Comparison of ENCODE assay signal across 13 mouse cellular contexts in genomic region chr8:91444636-91445410, GRCm38 (mm10).
DNase-seq lines count a peak whose midpoint lies in the region; ATAC-seq and TF ChIP-seq lines count a peak whose summit lies in the region.
"Had no signal": no experiment of that assay in that cellular context is flagged by ENCODE, and none has a peak within 500 bp of the region (broad histone marks: within the 10 kb centered on the region; RNA-seq: fewer than 3 reads in every experiment).

No protein-coding gene starts in this region.

- H3K27ac ChIP-seq in stomach, embryonic 14.5 days (ENCODE audit: low read length): peak overlapping the region; percentile 3; the same call in 1 of the 2 replicates
- no peak overlapping the region for H3K27ac ChIP-seq in stomach, postnatal 0 days (replicated peaks)
- H3K27ac ChIP-seq in embryonic facial prominence, embryonic 15.5 days (replicated peaks): 0 out of 2 replicates have a peak overlapping the region, but pooled peaks have one; percentile 45
- H3K27ac ChIP-seq: hindbrain, embryonic 15.5 days; liver, embryonic 13.5 days had no signal

- ATAC-seq in stomach, embryonic 14.5 days (ENCODE audit: insufficient number of reproducible peaks, insufficient read depth, low FRiP score, low read depth): no peak
- no peak for ATAC-seq in stomach, postnatal 0 days (ENCODE audit: low FRiP score, low TSS enrichment)
- ATAC-seq in embryonic facial prominence, embryonic 15.5 days (ENCODE audit: insufficient number of reproducible peaks, low FRiP score, low TSS enrichment, low read depth): no peak
- ATAC-seq: activated CD4-positive, CD25-positive, alpha-beta regulatory T cell, adult 4 months had no signal

- H3K27me3 ChIP-seq in stomach, embryonic 14.5 days (ENCODE audit: control insufficient read depth, insufficient read depth, low read length): no peaks in the 10 kb centered on the region
- H3K27me3 ChIP-seq in stomach, postnatal 0 days (ENCODE audit: control insufficient read depth, insufficient read depth, low read length): no peaks in the 10 kb centered on the region
- no peaks in the 10 kb centered on the region for H3K27me3 ChIP-seq in embryonic facial prominence, embryonic 15.5 days
- H3K27me3 ChIP-seq: hindbrain, embryonic 15.5 days; liver, embryonic 13.5 days had no signal

- no peak overlapping the region for H3K4me2 ChIP-seq in stomach, embryonic 14.5 days (replicated peaks; ENCODE audit: low read depth, low read length)
- no peak overlapping the region for H3K4me2 ChIP-seq in stomach, postnatal 0 days (replicated peaks; ENCODE audit: low read depth)
- H3K4me2 ChIP-seq in embryonic facial prominence, embryonic 15.5 days (replicated peaks): no peak overlapping the region
- H3K4me2 ChIP-seq: hindbrain, embryonic 15.5 days; liver, embryonic 13.5 days had no signal

- no peaks in the 10 kb centered on the region; the same call in 1 of the 2 replicates for H3K36me3 ChIP-seq in stomach, embryonic 14.5 days (ENCODE audit: control insufficient read depth, insufficient read depth, low read length)
- H3K36me3 ChIP-seq in stomach, postnatal 0 days (ENCODE audit: control insufficient read depth, insufficient read depth, low read length): no peaks in the 10 kb centered on the region
- no peaks in the 10 kb centered on the region; the same call in 1 of the 2 replicates for H3K36me3 ChIP-seq in embryonic facial prominence, embryonic 15.5 days
- H3K36me3 ChIP-seq: hindbrain, embryonic 15.5 days; liver, embryonic 13.5 days had no signal

- no peak for TF ChIP-seq CTCF in stomach, postnatal 0 days (IDR thresholded peaks at IDR 0.05; ENCODE audit: low read depth)

- no peak for DNase-seq in stomach, postnatal 0 days (ENCODE audit: low spot score)
- DNase-seq in kidney, postnatal 25 days: peak; percentile 46 to 54
- DNase-seq in yolk sac, embryonic 10.5 days (ENCODE audit: low spot score): peak; percentile 63
- no peak for DNase-seq in thymus, postnatal 0 days (ENCODE audit: low spot score)
- no peak for DNase-seq in ovary, postnatal 36 days (ENCODE audit: low spot score)
- no peak for DNase-seq in ovary, postnatal 14 days (ENCODE audit: low spot score)
- DNase-seq: liver, embryonic 13.5 days; lung, postnatal 36 days; retina, postnatal 1 day had no signal

- no peak overlapping the region for H3K4me3 ChIP-seq in stomach, embryonic 14.5 days (ENCODE audit: low read depth, low read length)
- H3K4me3 ChIP-seq in stomach, postnatal 0 days (ENCODE audit: low read depth, low read length): no peak overlapping the region
- H3K4me3 ChIP-seq in embryonic facial prominence, embryonic 15.5 days (replicated peaks): no peak overlapping the region
- H3K4me3 ChIP-seq: hindbrain, embryonic 15.5 days; liver, embryonic 13.5 days had no signal

- TF ChIP-seq EP300 in stomach, postnatal 0 days (optimal IDR thresholded peaks at IDR 0.05): no peak

- H3K9ac ChIP-seq in stomach, embryonic 14.5 days (replicated peaks; ENCODE audit: low read depth, low read length): no peak overlapping the region
- H3K9ac ChIP-seq in stomach, postnatal 0 days (ENCODE audit: low read length): no peak overlapping the region
- H3K9ac ChIP-seq in embryonic facial prominence, embryonic 15.5 days: no peak overlapping the region
- H3K9ac ChIP-seq: hindbrain, embryonic 15.5 days; liver, embryonic 13.5 days had no signal

- 49% methylated on average over 11 of the region's 11 CpGs for WGBS in stomach, embryonic 14.5 days
- WGBS in stomach, postnatal 0 days: 64% methylated on average over 11 of the region's 11 CpGs
- 40% methylated on average over 11 of the region's 11 CpGs for WGBS in embryonic facial prominence, embryonic 15.5 days

- H3K4me1 ChIP-seq in stomach, embryonic 14.5 days (ENCODE audit: control insufficient read depth, insufficient read depth, low read length): peaks cover 14% of the 10 kb centered on the region
- 0 out of 2 replicates have a peak, but pooled peaks cover 3% of the 10 kb centered on the region for H3K4me1 ChIP-seq in stomach, postnatal 0 days (replicated peaks; ENCODE audit: control insufficient read depth, insufficient read depth)
- peaks cover 24% of the 10 kb centered on the region for H3K4me1 ChIP-seq in embryonic facial prominence, embryonic 15.5 days
- H3K4me1 ChIP-seq: hindbrain, embryonic 15.5 days had no signal

- no peaks in the 10 kb centered on the region for H3K9me3 ChIP-seq in stomach, embryonic 14.5 days (ENCODE audit: control insufficient read depth, low read depth, low read length)
- H3K9me3 ChIP-seq in stomach, postnatal 0 days (ENCODE audit: control insufficient read depth, low read length): no peaks in the 10 kb centered on the region
- H3K9me3 ChIP-seq in embryonic facial prominence, embryonic 15.5 days (replicated peaks): no peaks in the 10 kb centered on the region
- H3K9me3 ChIP-seq: hindbrain, embryonic 15.5 days; liver, embryonic 13.5 days had no signal

Comparison
In these comparisons a context has a peak if more than half of its experiments do, and no peak if none do; other contexts are left out.
1. DNase-seq: peak in kidney, postnatal 25 days (2 of 2) and yolk sac, embryonic 10.5 days (single experiment); none in stomach, postnatal 0 days (single experiment), thymus, postnatal 0 days (single experiment), ovary, postnatal 36 days (single experiment) and ovary, postnatal 14 days (single experiment).